Mouse (Mus musculus) midbrain, embryonic 14.5 days (tissue): Measurements from ENCODE around the gene Adk. TPM values are rescaled to one million over a fixed set of nuclear protein-coding genes. Genes with fewer than 3 reads are reported as not detected.
A peak's percentile ranks its signal among the peaks of the same experiment; 100 is the strongest.

Experiments
- ATAC-seq: fragments of 200-750 bp; cut with Nextera tagmentation; 2 replicates; pipeline ENCODE4 v1.8.0; 2017; ENCODE audit warnings: moderate number of reproducible peaks, moderate library complexity; ENCODE audit not compliant: low FRiP score, low TSS enrichment
- DNase-seq: peaks from one replicate; pipeline ENCODE4 v3.0.0-alpha.2; 2015
- H3K27ac ChIP-seq: fragments of 300-500 bp; sonication (generic); replicated peaks from 2 replicates; pipeline ENCODE4 v1.5.1; 2014; ENCODE audit warnings: mild to moderate bottlenecking, low read depth, low read length, moderate library complexity
- H3K27me3 ChIP-seq: fragments of 300-500 bp; sonication (generic); 2 replicates; pipeline ENCODE4 v1.6.1; 2014; ENCODE audit warnings: low read length, control low read depth, mixed read lengths; ENCODE audit not compliant: control insufficient read depth, insufficient read depth
- H3K36me3 ChIP-seq: fragments of 300-500 bp; sonication (generic); 2 replicates; pipeline ENCODE4 v1.6.1; 2014; ENCODE audit warnings: low read length, control low read depth; ENCODE audit not compliant: control insufficient read depth, insufficient read depth
- H3K4me1 ChIP-seq: fragments of 300-500 bp; sonication (generic); 2 replicates; pipeline ENCODE4 v1.6.1; 2014; ENCODE audit warnings: mild to moderate bottlenecking, antibody characterized with exemption, low read length, control low read depth; ENCODE audit not compliant: control insufficient read depth, insufficient read depth
- H3K4me2 ChIP-seq: fragments of 300-500 bp; sonication (generic); 2 replicates; pipeline ENCODE4 v1.6.1; 2014; ENCODE audit warnings: mild to moderate bottlenecking, low read length, moderate library complexity
- H3K4me3 ChIP-seq: fragments of 300-500 bp; sonication (generic); replicated peaks from 2 replicates; pipeline ENCODE4 v1.5.1; 2014; ENCODE audit warnings: low read depth, low read length
- H3K9ac ChIP-seq: fragments of 300-500 bp; sonication (generic); replicated peaks from 2 replicates; pipeline ENCODE4 v1.6.1; 2014; ENCODE audit warnings: mild to moderate bottlenecking, low read length, moderate library complexity
- H3K9me3 ChIP-seq: fragments of 300-500 bp; sonication (generic); 2 replicates; pipeline ENCODE4 v1.6.1; 2016; ENCODE audit warnings: low read length, control low read depth, mixed read lengths; ENCODE audit not compliant: control insufficient read depth
- WGBS: fragments of 180-500 bp; shearing (Covaris S2); extraction: QIAGEN DNeasy Blood & Tissue Kit; methylation state at CpG from one replicate; pipeline ENCODE4 v1.1.7; 2014; 5-methylcytosine and 5-hydroxymethylcytosine counted together
- polyA plus RNA-seq: library from polyadenylated mRNA; unstranded; fragments of >200 nt; fragmentation: Nextera tagmentation; extraction: Ambion mirVana; gene quantifications from 2 replicates; pipeline ENCODE4 v1.2.1, GENCODE M21; 2014

The Adk gene
- polyA plus RNA-seq, 1 experiment from 2014 or later, result 37.9 TPM

DNA sequence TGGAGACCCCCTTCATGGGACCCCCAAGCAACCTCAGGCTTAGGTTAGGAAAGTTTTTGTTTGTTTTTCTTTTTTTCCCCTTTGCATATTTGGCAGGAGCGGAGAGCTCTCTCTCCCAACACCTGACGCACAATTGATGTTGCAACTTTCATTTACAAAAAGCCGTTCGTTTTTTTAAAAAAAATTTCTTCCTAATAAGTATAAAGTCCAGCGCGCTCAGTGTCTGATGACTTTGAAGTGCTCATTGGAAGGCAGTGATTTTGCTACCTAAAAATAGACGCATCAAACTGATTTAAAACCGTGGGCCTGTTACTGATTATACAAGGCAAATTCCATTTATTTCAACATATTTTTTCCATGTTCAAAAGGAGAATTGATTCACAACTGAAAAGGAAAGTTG, 777 bp downstream of the Adk start:
- no peak overlapping the region for H3K27ac ChIP-seq
- no peak for ATAC-seq
- no peaks in the 10 kb centered on the region for H3K9me3 ChIP-seq
- H3K4me2 ChIP-seq, result peak overlapping the region; percentile 89
- no peaks in the 10 kb centered on the region for H3K27me3 ChIP-seq
- no peak for DNase-seq
- peaks cover 13% of the 10 kb centered on the region for H3K4me1 ChIP-seq
- H3K9ac ChIP-seq, result 0 out of 2 replicates have a peak overlapping the region, but pooled peaks have one; percentile 85
- 8% methylated on average over 8 of the region's 8 CpGs for WGBS
- H3K36me3 ChIP-seq, result no peaks in the 10 kb centered on the region
- H3K4me3 ChIP-seq, result peak overlapping the region; percentile 88

DNA sequence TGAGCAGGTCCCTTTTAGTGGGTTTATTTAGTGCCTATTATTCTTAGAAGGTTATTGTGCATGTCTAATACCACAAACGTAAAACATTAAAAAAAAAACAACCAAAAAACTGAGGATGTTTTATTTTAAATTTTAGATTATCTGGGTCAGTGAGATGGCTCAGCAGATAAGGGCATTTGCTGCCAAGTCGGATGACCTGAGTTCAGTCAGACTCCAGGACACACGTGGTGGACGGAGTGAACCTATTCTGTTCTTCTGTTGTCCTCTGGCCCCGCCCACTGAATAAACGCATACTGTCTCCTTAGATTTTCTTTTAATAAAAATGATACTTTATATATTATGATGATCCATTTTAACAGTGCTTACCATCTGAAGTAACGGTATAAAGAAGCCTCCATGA, 1.2 kb downstream of the Adk start:
- Histone ChIP-seq H3K4me3 (no peak overlapping the region), H3K27ac (no peak overlapping the region), H3K9me3 (no peaks in the 10 kb centered on the region), H3K27me3 (no peaks in the 10 kb centered on the region), H3K4me2 (peak overlapping the region; percentile 89), H3K36me3 (no peaks in the 10 kb centered on the region), H3K4me1 (peaks cover 13% of the 10 kb centered on the region), H3K9ac (no peak overlapping the region)
- ATAC-seq (no peak), DNase-seq (no peak)
- WGBS, result 52% methylated on average over 7 of the region's 7 CpGs

DNA sequence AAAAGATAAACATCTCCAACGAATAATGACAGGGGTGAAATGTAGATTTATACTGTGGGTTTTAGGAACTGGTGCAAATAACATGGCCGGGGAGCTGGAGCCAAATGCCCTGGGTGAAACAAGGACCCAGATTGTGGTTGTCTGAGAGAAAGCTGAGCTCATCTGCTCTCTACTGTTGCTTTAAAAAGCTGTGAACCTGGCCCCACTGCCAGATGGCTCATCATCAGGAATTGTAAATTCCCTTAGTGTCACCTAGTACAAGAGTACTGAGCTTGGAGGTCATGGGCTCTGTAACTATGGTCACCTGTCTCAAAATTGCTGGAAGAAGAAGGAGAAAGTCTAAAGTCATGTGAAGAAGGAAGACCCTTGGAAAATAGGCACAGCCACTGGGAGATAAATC, 6.6 kb downstream of the Adk start:
- Histone ChIP-seq H3K4me2 (no peak overlapping the region), H3K9me3 (no peaks in the 10 kb centered on the region), H3K36me3 (no peaks in the 10 kb centered on the region), H3K4me1 (no peaks in the 10 kb centered on the region), H3K27me3 (no peaks in the 10 kb centered on the region), H3K27ac (no peak overlapping the region), H3K9ac (no peak overlapping the region), H3K4me3 (no peak overlapping the region)
- 96% methylated on average over 2 of the region's 2 CpGs for WGBS
- ATAC-seq (no peak), DNase-seq (no peak)

DNA sequence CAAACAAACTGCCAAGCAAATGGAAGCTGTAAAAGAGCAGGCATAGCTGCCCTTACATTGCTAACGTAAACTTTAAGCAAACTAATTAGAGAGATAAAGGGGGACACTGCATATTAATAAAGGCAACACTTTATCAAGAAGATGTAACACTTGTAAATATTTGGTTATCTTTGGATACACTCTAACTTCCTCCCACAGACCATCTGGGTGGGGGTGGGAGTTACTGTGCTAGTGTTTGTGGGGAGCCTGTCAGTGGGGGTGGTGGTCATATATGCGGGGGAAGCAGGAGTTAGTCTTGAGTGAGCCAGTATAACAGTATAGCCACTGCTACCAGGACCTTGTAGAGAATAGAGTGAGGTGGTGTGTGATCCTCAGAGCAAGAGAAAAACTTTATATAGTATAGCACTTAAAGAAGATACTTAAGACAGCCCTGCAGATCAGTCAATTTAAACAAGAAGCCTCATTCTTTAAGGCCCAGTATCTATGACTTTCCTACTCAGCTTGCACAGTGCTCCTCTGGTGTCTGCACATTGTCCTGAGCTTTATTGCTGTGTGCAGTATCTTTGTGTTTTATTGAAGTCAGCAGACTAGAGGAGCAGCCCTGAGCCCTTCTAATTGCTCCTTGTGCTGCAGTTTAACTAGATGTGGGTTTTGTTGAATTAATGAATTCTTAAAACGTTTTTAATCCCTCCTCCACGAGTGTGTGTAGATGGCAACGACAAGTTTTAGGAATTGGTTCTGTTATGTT, 10.6 kb downstream of the Adk start:
- H3K9ac ChIP-seq, result no peak overlapping the region
- no peaks in the 10 kb centered on the region for H3K36me3 ChIP-seq
- H3K9me3 ChIP-seq, result no peaks in the 10 kb centered on the region
- DNase-seq (no peak), ATAC-seq (no peak)
- H3K27ac ChIP-seq, result no peak overlapping the region
- H3K4me3 ChIP-seq, result no peak overlapping the region
- no peaks in the 10 kb centered on the region for H3K27me3 ChIP-seq
- WGBS, result 80% methylated on average over 5 of the region's 5 CpGs
- no peak overlapping the region for H3K4me2 ChIP-seq
- H3K4me1 ChIP-seq, result no peaks in the 10 kb centered on the region

DNA sequence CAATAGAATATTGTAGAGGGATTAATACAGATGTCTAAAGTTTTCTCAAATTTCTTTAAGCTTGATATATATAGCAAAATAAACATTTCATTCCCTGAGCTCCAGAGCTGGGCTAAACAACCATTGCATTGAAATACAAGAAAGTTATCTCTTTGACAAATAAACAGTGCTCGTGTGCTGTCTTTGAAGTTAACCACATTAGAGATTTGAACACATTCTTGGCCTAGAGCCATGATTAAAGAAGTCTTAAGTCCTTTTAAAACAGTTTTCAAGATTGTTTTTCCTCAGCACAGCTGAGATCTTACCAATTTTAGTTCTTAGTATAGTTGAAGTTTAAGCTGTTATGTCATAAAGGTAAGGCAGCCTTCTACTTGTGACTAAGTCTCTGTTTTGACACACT, 11.9 kb downstream of the Adk start:
- no peak for ATAC-seq
- no peaks in the 10 kb centered on the region for H3K4me1 ChIP-seq
- H3K9ac ChIP-seq, result no peak overlapping the region
- no peak overlapping the region for H3K4me2 ChIP-seq
- no peaks in the 10 kb centered on the region for H3K36me3 ChIP-seq
- no peak overlapping the region for H3K27ac ChIP-seq
- no peaks in the 10 kb centered on the region for H3K9me3 ChIP-seq
- no peak for DNase-seq
- H3K4me3 ChIP-seq, result no peak overlapping the region
- no peaks in the 10 kb centered on the region for H3K27me3 ChIP-seq
- WGBS, result 71% methylated on average over 1 of the region's 1 CpGs

DNA sequence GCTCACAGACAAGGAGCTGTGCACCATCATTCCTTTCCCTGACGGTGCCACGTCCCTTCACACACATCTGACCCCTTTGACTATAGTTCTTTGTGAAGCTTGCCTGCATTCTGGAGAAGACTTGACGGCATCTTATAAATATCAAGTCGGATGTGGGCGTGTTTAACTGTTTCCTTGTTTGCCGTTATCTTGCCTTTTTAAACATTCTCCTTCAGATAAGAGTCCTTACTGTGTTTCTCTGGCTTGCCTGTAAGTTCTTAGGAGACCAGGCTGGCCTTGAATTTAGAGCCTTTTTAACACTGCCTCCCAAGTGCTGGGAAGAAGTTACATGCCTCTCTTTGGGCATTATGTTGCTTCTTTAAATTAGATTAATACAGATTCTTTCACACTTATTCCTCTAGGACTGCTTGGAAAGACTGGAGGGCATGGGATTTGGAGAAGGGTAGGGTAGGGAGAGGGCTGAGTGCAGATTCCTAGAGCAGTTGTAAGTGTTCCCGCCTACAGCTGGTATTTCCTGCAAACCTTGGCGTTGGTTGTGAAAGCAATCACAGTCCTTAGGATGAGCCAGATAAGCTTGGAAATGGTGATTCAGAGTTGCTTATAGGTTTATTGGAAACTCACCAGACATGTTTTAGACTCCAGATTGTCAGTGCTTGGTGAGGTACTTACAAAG, 13.3 kb downstream of the Adk start:
- no peak overlapping the region for H3K9ac ChIP-seq
- H3K4me3 ChIP-seq, result no peak overlapping the region
- H3K36me3 ChIP-seq, result no peaks in the 10 kb centered on the region
- no peak overlapping the region for H3K4me2 ChIP-seq
- H3K27ac ChIP-seq, result no peak overlapping the region
- no peaks in the 10 kb centered on the region for H3K27me3 ChIP-seq
- no peaks in the 10 kb centered on the region for H3K4me1 ChIP-seq
- no peak for DNase-seq
- no peak for ATAC-seq
- H3K9me3 ChIP-seq, result no peaks in the 10 kb centered on the region
- 83% methylated on average over 8 of the region's 8 CpGs for WGBS

DNA sequence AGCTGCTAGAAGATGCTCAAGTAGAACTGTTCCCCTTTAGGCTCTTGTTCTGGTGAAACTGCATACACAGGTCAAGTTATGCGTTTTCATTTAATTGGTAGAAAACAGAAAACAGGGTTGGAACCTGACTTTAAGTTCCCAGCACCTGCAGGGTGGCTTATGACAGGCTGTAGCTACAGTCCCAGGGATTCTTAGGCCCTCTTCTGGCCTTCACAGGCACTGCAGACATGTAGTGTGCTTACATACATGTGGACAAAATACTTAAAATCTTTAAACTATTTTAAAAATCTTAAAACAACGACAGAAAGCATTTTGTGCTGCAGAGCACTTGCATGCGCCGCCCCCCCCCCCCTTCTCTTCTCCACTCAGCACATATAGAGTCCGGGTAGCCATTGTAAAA, 17.2 kb downstream of the Adk start:
- no peaks in the 10 kb centered on the region for H3K27me3 ChIP-seq
- WGBS, result 89% methylated on average over 5 of the region's 5 CpGs
- DNase-seq (no peak), ATAC-seq (no peak)
- H3K4me3 ChIP-seq, result no peak overlapping the region
- H3K4me1 ChIP-seq, result no peaks in the 10 kb centered on the region
- no peaks in the 10 kb centered on the region for H3K9me3 ChIP-seq
- H3K36me3 ChIP-seq, result no peaks in the 10 kb centered on the region
- no peak overlapping the region for H3K27ac ChIP-seq
- no peak overlapping the region for H3K9ac ChIP-seq
- no peak overlapping the region for H3K4me2 ChIP-seq

DNA sequence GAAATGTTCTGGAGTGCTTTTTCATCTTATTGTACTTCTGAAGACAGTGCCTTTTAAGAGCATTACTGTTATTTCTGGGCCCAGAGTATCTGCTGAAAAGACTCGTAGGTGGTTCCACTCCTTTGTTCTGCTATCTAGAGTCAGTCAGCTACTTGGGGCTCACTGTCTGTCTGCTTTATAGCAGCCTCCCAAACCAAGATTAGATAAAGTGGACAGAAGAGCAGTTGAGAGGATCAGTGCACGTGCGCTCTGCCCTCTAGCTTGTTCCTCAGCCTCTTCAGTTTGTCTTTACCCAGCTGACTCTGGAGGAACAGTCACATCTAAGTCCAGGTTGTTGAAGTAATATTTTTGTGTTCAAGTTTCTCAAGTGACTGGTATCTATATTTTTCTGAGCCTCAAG, 21.6 kb downstream of the Adk start:
- peaks cover 4% of the 10 kb centered on the region for H3K4me1 ChIP-seq
- DNase-seq (no peak), ATAC-seq (no peak)
- WGBS, result 67% methylated on average over 3 of the region's 3 CpGs
- no peaks in the 10 kb centered on the region for H3K36me3 ChIP-seq
- no peak overlapping the region for H3K27ac ChIP-seq
- H3K9me3 ChIP-seq, result no peaks in the 10 kb centered on the region
- no peak overlapping the region for H3K4me2 ChIP-seq
- no peaks in the 10 kb centered on the region for H3K27me3 ChIP-seq
- H3K4me3 ChIP-seq, result no peak overlapping the region
- no peak overlapping the region for H3K9ac ChIP-seq
